Mouse (Mus musculus) ES-E14 (cell line): ENCODE data around the gene Sapcd1.

Source experiments
- CHD2 ChIP-seq: IDR thresholded peaks from 2 replicates; pipeline ENCODE4 v1.6.1; 2014; ENCODE audit warnings: mild to moderate bottlenecking, low read depth, low read length, inconsistent platforms
- HCFC1 ChIP-seq: IDR thresholded peaks from 2 replicates; pipeline ENCODE4 v1.6.1; 2012; ENCODE audit warnings: low read length, inconsistent platforms, borderline replicate concordance; ENCODE audit not compliant: insufficient read depth
- ZNF384 ChIP-seq: IDR thresholded peaks from 2 replicates; pipeline ENCODE4 v1.6.1; 2012; ENCODE audit warnings: low read depth, low read length, inconsistent platforms

- TF ChIP-seq HCFC1 (no peak), CHD2 (no peak), ZNF384 (no peak)
Observed at GRCm38 (mm10) chr17:35060071-35060470, 32.3 kb upstream of the Sapcd1 start.
